Mouse (Mus musculus) liver, embryonic 16.5 days (tissue): ENCODE data around the gene Hsd17b2. TPM values are rescaled to one million over a fixed set of nuclear protein-coding genes. Genes with fewer than 3 reads are reported as not detected.

Experiments
- ATAC-seq: fragments of 200-750 bp; cut with Nextera tagmentation; 2 replicates; pipeline ENCODE4 v1.8.0; 2017; ENCODE audit warnings: low read depth, mild to moderate bottlenecking, moderate number of reproducible peaks, moderate library complexity
- H3K27ac ChIP-seq: fragments of 300-500 bp; sonication (generic); 2 replicates; pipeline ENCODE4 v1.5.1; 2014; ENCODE audit warnings: mild to moderate bottlenecking, low read length
- H3K27me3 ChIP-seq: fragments of 300-500 bp; sonication (generic); 2 replicates; pipeline ENCODE4 v1.6.1; 2014; ENCODE audit warnings: low read depth, low read length, mixed read lengths; ENCODE audit not compliant: control insufficient read depth, insufficient read depth
- H3K36me3 ChIP-seq: fragments of 300-500 bp; sonication (generic); 2 replicates; pipeline ENCODE4 v1.6.1; 2014; ENCODE audit warnings: mild to moderate bottlenecking; ENCODE audit not compliant: control insufficient read depth, insufficient read depth
- H3K4me1 ChIP-seq: fragments of 300-500 bp; sonication (generic); 2 replicates; pipeline ENCODE4 v1.6.1; 2014; ENCODE audit warnings: low read depth, low read length, mixed read lengths; ENCODE audit not compliant: control insufficient read depth
- H3K4me2 ChIP-seq: fragments of 300-500 bp; sonication (generic); 2 replicates; pipeline ENCODE4 v1.6.1; 2014; ENCODE audit warnings: low read depth, low read length, mixed read lengths
- H3K4me3 ChIP-seq: fragments of 300-500 bp; sonication (generic); 2 replicates; pipeline ENCODE4 v1.5.1; 2014; ENCODE audit warnings: low read depth, mild to moderate bottlenecking, low read length
- H3K9ac ChIP-seq: fragments of 300-500 bp; sonication (generic); 2 replicates; pipeline ENCODE4 v1.6.1; 2014; ENCODE audit warnings: low read depth, low read length
- H3K9me3 ChIP-seq: fragments of 300-500 bp; sonication (generic); replicated peaks from 2 replicates; pipeline ENCODE4 v1.6.1; 2016; ENCODE audit warnings: low read length; ENCODE audit not compliant: control insufficient read depth
- WGBS: fragments of 180-500 bp; shearing (Covaris S2); extraction: QIAGEN DNeasy Blood & Tissue Kit; methylation state at CpG from one replicate; pipeline ENCODE4 v1.1.7; 2014; ENCODE audit not compliant: insufficient replicate concordance; 5-methylcytosine and 5-hydroxymethylcytosine counted together
- polyA plus RNA-seq: library from polyadenylated mRNA; unstranded; fragments of >200 nt; fragmentation: Nextera tagmentation; extraction: Ambion mirVana; gene quantifications from 2 replicates; pipeline ENCODE4 v1.2.1, GENCODE M21; 2015

Hsd17b2 gene
- polyA plus RNA-seq, 1 experiment from 2014 or later: 90.2 TPM

DNA sequence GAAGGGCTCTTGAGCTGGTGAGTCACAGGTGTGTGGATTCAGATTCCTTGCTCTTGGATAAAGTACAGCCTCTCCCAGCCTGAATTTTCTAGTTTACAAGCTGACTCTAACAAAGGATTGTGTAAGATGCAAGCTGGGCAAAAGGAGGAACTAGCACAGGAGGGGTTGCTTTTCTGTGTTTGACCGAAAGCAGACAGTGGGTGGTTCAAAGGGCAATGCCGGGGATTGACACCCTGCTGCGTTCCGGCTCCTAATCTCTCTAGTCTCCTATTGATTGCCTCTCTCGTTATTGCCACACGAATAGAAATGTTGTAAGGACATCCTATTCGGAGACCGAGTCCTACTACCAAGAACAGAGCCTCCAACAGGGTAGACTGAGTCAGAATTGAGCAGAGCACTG is 1.0 kb upstream of the Hsd17b2 start:
- Histone ChIP-seq H3K9ac (no peak overlapping the region), H3K4me3 (peak overlapping the region; percentile 54), H3K4me2 (peak overlapping the region; percentile 56), H3K27me3 (no peaks in the 10 kb centered on the region), H3K9me3 (no peaks in the 10 kb centered on the region), H3K36me3 (no peaks in the 10 kb centered on the region), H3K4me1 (no peaks in the 10 kb centered on the region; the same call in 1 of the 2 replicates), H3K27ac (peak overlapping the region; percentile 87)
- 45% methylated on average over 8 of the region's 8 CpGs for WGBS
- peak; percentile 77 for ATAC-seq

DNA sequence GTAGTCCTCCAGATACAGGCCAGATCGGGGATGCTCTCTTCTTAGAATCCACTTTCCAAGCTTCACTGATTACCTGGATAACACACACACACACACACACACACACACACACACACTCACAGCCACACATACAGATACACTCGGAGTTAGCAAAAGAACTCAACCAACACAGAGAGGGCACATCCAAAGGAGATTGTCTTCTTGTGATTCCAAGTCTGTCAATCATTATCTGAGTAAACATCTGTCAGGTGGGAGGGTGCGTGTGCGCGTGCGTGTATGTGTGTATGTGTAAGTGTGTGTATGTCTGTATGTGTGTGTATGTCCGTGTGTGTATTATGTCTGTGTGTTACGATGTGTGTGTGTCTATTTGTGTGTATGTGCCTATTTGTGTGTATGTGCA is 458 bp upstream of the Hsd17b2 start:
- H3K4me2 ChIP-seq: peak overlapping the region; percentile 56
- ATAC-seq: 0 out of 2 replicates have a peak, but pooled peaks have one; percentile 33
- 68% methylated on average over 8 of the region's 8 CpGs for WGBS
- H3K9ac ChIP-seq: no peak overlapping the region
- no peaks in the 10 kb centered on the region for H3K36me3 ChIP-seq
- peak overlapping the region; percentile 87 for H3K27ac ChIP-seq
- H3K4me3 ChIP-seq: peak overlapping the region; percentile 54
- no peaks in the 10 kb centered on the region for H3K9me3 ChIP-seq
- H3K4me1 ChIP-seq: no peaks in the 10 kb centered on the region; the same call in 1 of the 2 replicates
- H3K27me3 ChIP-seq: no peaks in the 10 kb centered on the region

DNA sequence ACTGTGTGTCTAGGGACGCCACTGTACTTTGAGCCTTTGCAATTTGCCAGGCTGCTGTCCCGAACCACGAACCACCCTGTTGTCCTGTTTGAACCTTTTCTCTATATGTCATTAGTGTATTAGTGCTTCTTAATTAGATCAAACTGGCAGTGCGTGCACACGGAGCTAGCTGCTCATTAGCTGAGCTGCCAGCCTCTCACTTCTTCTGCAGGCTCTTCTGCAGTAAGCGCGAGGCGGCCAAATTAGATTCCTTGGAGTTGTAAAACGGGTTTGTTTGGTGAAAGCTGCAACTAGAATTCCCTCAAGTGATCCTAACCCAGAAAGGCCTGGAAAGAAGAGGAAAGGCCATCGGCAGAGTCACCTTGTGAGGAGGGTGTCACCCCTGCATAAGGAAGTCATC is 997 bp downstream of the Hsd17b2 start:
- H3K36me3 ChIP-seq: no peaks in the 10 kb centered on the region
- no peaks in the 10 kb centered on the region; the same call in 1 of the 2 replicates for H3K4me1 ChIP-seq
- no peak for ATAC-seq
- WGBS: 46% methylated on average over 10 of the region's 10 CpGs
- peak overlapping the region; percentile 56 for H3K4me2 ChIP-seq
- H3K9ac ChIP-seq: peak overlapping the region; percentile 51; the same call in 1 of the 2 replicates
- H3K9me3 ChIP-seq: no peaks in the 10 kb centered on the region
- H3K27me3 ChIP-seq: no peaks in the 10 kb centered on the region
- peak overlapping the region; percentile 87 for H3K27ac ChIP-seq
- peak overlapping the region; percentile 54 for H3K4me3 ChIP-seq

DNA sequence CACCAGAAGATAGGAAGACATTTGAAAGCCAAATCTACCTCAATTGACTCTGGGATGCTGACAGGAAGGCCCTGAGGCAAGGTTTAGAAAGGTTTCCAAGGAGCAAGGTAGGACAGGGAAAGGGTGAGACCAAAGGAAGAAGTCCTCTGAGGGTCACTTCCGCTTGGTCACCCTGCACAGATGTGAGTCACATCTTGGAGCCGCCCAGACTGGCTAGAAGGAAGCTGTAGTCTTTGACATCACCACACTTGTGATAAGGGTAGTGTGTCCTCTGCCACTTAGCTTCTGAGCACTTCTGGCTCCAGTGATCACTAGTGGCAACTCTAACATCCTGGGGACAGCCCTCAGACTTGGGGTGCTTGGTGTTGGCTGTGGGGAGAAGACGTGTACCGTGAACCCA is 4.4 kb downstream of the Hsd17b2 start:
- H3K4me3 ChIP-seq: no peak overlapping the region
- H3K9ac ChIP-seq: no peak overlapping the region
- ATAC-seq: no peak
- H3K27ac ChIP-seq: no peak overlapping the region
- no peak overlapping the region for H3K4me2 ChIP-seq
- no peaks in the 10 kb centered on the region; the same call in 1 of the 2 replicates for H3K4me1 ChIP-seq
- no peaks in the 10 kb centered on the region for H3K27me3 ChIP-seq
- no peaks in the 10 kb centered on the region for H3K9me3 ChIP-seq
- 71% methylated on average over 4 of the region's 4 CpGs for WGBS
- no peaks in the 10 kb centered on the region for H3K36me3 ChIP-seq

DNA sequence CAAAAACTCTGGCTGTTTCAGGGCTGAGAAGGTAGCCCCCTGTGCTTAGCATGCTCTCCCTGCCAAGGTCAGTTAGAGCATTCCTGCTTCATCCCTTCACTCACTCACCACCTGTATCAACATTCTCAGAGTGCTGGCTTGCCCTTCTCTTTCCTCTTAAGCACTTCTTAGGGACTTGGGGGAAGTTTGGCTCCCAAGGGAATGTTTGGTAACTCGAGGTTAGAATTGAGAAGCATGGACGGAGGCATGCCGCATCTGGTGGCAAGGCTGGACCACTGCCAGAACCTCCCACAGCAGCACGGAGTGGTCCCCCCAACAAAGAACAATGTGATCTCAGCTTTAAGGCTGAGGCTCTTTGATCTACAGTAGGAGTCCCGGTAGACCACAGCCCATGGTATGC is 10.5 kb downstream of the Hsd17b2 start:
- Histone ChIP-seq H3K36me3 (no peaks in the 10 kb centered on the region; the same call in 1 of the 2 replicates), H3K4me2 (no peak overlapping the region), H3K4me1 (no peaks in the 10 kb centered on the region), H3K27me3 (no peaks in the 10 kb centered on the region), H3K9me3 (no peaks in the 10 kb centered on the region), H3K9ac (no peak overlapping the region), H3K27ac (no peak overlapping the region), H3K4me3 (no peak overlapping the region)
- 58% methylated on average over 5 of the region's 5 CpGs for WGBS
- no peak for ATAC-seq

DNA sequence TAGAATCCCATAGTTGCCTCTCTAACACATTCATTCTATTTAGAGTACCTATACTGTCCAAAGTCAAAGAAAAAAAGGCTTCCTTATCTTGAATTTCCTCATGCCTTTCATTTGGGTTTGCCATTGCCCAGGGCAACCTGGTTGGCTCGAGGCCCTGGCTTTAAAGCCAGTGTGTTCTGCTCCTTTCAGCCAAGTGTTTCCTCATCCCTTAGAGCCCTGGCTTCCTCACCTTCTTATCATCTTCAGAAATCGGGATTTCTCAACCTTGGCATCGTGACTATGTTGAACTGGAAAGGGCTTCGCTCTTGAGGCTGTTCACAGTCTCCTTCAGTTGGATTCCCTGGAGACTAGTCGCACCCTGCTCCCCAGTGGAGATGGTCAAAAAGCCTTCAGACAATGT is 12.9 kb downstream of the Hsd17b2 start:
- 62% methylated on average over 5 of the region's 5 CpGs for WGBS
- Histone ChIP-seq H3K4me3 (no peak overlapping the region), H3K27ac (no peak overlapping the region), H3K4me2 (no peak overlapping the region), H3K4me1 (peaks cover 3% of the 10 kb centered on the region), H3K36me3 (no peaks in the 10 kb centered on the region; the same call in 1 of the 2 replicates), H3K9ac (no peak overlapping the region), H3K27me3 (no peaks in the 10 kb centered on the region), H3K9me3 (no peaks in the 10 kb centered on the region)
- no peak for ATAC-seq

DNA sequence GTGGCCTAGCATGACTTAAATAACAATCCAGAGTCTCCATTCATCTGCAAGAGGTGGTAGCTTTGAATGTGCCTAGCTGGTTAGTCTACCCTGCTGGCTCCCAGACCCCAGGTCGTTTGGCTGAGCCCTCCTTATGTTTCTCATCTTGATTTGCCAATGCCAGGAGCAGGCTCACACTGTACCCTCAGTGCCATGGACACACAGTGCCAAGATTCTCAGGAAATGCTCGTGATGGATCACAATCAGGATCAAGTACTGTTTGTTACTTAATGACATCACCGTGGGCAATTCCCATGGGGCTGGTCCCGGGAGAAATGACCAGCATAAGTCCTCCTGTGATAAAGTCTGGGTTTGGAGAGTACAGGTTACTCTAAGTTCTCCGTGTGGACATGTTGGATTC is 14.2 kb downstream of the Hsd17b2 start:
- Histone ChIP-seq H3K27ac (no peak overlapping the region), H3K36me3 (no peaks in the 10 kb centered on the region; the same call in 1 of the 2 replicates), H3K9me3 (no peaks in the 10 kb centered on the region), H3K4me1 (peaks cover 3% of the 10 kb centered on the region), H3K4me2 (no peak overlapping the region), H3K4me3 (no peak overlapping the region), H3K9ac (no peak overlapping the region), H3K27me3 (no peaks in the 10 kb centered on the region)
- no peak for ATAC-seq
- 52% methylated on average over 5 of the region's 5 CpGs for WGBS

DNA sequence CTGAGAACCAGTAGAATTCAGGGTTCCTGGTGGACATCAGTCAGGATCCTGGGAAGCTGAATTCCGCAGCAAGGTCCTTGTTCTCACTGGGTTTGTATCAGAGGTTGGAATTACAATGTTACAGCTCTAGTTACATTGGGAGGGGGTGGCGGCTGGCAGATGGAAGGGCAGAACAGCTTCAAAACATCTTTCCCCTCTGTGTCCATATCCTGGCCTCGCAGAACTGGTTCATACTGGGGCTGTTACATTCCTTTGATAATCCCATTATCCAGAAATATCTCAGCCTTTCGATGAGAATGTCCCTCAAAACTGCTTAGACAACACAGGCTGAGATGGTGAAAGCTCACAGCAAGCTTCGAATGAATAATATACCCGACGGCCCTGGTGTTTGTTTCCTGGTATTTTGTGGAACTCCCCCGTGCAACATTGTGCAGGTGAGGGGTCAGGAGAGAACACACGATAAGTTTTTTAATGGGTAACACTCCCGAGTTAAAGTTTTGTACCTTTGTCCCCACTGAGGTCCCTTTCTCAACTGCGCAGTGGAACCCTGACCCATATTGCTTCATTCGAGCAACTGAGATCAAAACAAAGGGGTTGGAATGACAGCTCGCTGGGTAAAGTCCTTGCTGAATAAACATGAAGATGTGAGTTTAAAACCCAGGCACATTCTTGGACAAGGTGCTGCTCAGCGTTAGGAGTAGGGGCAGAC is 16.6 kb downstream of the Hsd17b2 start:
- no peak overlapping the region for H3K4me2 ChIP-seq
- peaks cover 3% of the 10 kb centered on the region for H3K4me1 ChIP-seq
- H3K36me3 ChIP-seq: no peaks in the 10 kb centered on the region; the same call in 1 of the 2 replicates
- no peak overlapping the region for H3K9ac ChIP-seq
- peak; percentile 92 for ATAC-seq
- H3K27me3 ChIP-seq: no peaks in the 10 kb centered on the region
- H3K4me3 ChIP-seq: no peak overlapping the region
- peak overlapping the region; percentile 79 for H3K27ac ChIP-seq
- 51% methylated on average over 14 of the region's 14 CpGs for WGBS
- H3K9me3 ChIP-seq: no peaks in the 10 kb centered on the region

DNA sequence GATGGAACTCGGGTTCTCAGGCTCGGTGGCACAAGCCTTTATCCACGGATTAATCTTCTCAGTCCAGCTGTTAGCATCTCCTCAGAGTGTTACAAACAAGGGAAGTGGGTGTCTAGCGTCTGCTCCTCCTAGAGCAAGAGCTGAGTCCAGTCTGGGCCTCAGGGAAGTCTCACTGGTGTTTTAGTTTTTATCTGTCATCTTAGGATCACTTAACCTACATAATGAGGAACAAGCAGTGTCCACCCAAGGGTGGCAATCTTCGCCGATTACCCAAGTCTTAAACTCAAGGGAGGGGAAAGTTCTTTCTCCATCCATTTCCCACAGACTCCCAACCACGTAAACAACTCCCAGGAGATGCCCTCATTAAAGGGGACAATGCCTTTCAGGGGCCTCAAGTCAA is 24.8 kb downstream of the Hsd17b2 start:
- WGBS: 38% methylated on average over 7 of the region's 7 CpGs
- Histone ChIP-seq H3K27ac (no peak overlapping the region), H3K4me1 (peaks cover 4% of the 10 kb centered on the region; the same call in 1 of the 2 replicates), H3K4me2 (no peak overlapping the region), H3K27me3 (no peaks in the 10 kb centered on the region), H3K4me3 (no peak overlapping the region), H3K9me3 (no peaks in the 10 kb centered on the region), H3K9ac (no peak overlapping the region), H3K36me3 (no peaks in the 10 kb centered on the region)
- no peak for ATAC-seq
